Mouse (Mus musculus) cortical plate, adult 2 months (tissue): ENCODE data around the gene Adamtsl2. TPM values are rescaled to one million over a fixed set of nuclear protein-coding genes. Genes with fewer than 3 reads are reported as not detected.

Experiments used
- H3K27ac ChIP-seq: fragments of 200-500 bp; 2 replicates; pipeline ENCODE4 v1.5.1; 2012; ENCODE audit warnings: low read length, control low read depth, inconsistent platforms; ENCODE audit not compliant: insufficient read depth
- H3K4me1 ChIP-seq: fragments of 200-500 bp; 2 replicates; pipeline ENCODE4 v1.6.1; 2011; ENCODE audit warnings: low read length; ENCODE audit not compliant: control insufficient read depth, insufficient read depth
- H3K4me3 ChIP-seq: fragments of 200-500 bp; 2 replicates; pipeline ENCODE4 v1.5.1; 2011; ENCODE audit warnings: mild to moderate bottlenecking, low read length, control low read depth; ENCODE audit not compliant: insufficient read depth
- CTCF ChIP-seq: fragments of 200-500 bp; IDR thresholded peaks from 2 replicates; pipeline ENCODE4 v1.5.1; 2011; ENCODE audit warnings: mild to moderate bottlenecking, control low read depth, low read length; ENCODE audit not compliant: insufficient read depth; ENCODE audit errors: extremely low read depth
- POLR2A ChIP-seq: fragments of 200-500 bp; IDR thresholded peaks from 2 replicates; pipeline ENCODE4 v1.6.1; 2011; ENCODE audit warnings: mild to moderate bottlenecking, low read length, control low read depth; ENCODE audit not compliant: insufficient read depth; ENCODE audit errors: extremely low read depth
- polyA plus RNA-seq: library from polyadenylated mRNA; depleted of rRNA; stranded (reverse); fragments of >200 nt; gene quantifications from 2 replicates; pipeline ENCODE4 v1.2.3, GENCODE M21; 2012

Gene Adamtsl2
- polyA plus RNA-seq, 1 experiment, result 32.0 TPM

DNA sequence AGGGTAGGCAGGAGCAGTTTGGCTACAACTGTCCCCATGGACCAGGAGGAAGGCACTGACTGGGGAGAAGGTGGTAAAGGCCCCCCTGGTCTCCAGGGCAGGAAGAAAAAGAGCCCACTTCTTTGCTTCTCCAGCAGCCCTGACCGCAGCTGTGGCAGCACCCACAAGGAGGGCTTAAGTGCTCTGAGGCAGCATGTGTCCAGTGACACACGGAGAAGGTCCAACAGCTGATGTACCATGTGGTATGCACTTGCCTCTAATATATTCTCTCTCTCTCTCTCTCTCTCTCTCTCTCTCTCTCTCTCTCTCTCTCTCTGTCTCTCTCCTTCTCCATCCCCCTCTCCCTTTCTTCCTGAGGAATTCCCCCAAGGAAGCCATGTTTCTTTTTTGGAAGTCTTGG, 7.2 kb upstream of the Adamtsl2 start, which contains the start of gene Mymk:
Mymk (minus strand) TSS at position 202 of the 400 bp plus-strand sequence.
- H3K4me3 ChIP-seq, result no peak within 1 kb of the TSS
- TF ChIP-seq POLR2A (no peak), CTCF (no peak)
- no peak within 1 kb of the TSS for H3K27ac ChIP-seq
- H3K4me1 ChIP-seq, result peaks cover 4% of the 10 kb centered on the region

- no peak overlapping the region for H3K27ac ChIP-seq
- no peak overlapping the region for H3K4me3 ChIP-seq
- TF ChIP-seq CTCF (no peak), POLR2A (no peak)
Measured at GRCm38 (mm10) chr2:27073407-27073806, 5.8 kb upstream of the Adamtsl2 start.

GRCm38 (mm10) chr2:27074804-27075203, 4.4 kb upstream of the Adamtsl2 start:
- Histone ChIP-seq H3K4me1 (peaks cover 8% of the 10 kb centered on the region), H3K4me3 (no peak overlapping the region), H3K27ac (no peak overlapping the region)
- TF ChIP-seq CTCF (no peak), POLR2A (no peak)

More at GRCm38 (mm10) chr2:27073407-27073806, 5.8 kb upstream of the Adamtsl2 start:
- peaks cover 4% of the 10 kb centered on the region for H3K4me1 ChIP-seq

DNA sequence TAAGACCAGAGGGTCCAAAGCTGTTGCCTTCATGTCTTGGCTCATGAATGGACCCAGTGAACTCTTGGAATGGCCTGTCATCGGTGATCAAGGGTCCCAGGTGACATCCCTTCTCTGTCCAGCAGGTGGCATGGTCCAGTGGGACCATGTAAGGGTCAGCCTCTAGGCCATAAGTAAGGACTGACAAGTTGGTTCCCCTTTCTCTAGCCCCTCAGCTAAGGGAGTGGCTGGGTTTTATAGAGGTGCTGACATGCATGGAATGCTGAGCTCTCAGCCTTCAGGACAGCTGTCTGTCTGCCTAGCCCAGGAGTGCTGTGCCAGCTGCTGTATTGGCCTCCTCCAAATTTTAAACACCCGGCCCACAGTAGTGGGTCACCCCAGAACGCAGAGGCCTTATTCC, 3.7 kb upstream of the Adamtsl2 start:
- no peak for TF ChIP-seq POLR2A
- TF ChIP-seq CTCF, result peak; percentile 57
- Histone ChIP-seq H3K4me1 (peaks cover 7% of the 10 kb centered on the region), H3K27ac (no peak overlapping the region), H3K4me3 (no peak overlapping the region)

- no peak overlapping the region for H3K4me3 ChIP-seq
Measured at GRCm38 (mm10) chr2:27077655-27078244, 1.4 kb upstream of the Adamtsl2 start.

DNA sequence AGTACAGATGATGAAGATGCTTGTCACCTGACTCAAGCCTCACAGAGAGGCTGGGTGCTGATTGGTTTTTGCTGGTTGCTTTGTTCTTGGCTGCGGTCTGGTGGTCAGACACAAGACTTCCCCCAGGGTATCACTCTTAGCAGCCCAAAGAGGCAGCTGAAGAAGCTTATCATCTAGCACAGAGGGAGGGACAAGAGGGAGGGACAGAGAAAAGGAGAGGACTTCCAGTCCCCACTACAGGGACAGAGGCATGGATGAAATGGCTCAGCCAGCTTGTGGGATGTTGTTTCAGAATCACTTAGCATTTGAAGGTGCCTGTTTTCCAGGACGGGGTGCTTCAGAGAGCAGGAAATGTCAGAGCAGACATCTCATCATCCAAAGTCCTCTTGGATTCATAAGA, 867 bp upstream of the Adamtsl2 start:
- Histone ChIP-seq H3K4me1 (peaks cover 5% of the 10 kb centered on the region), H3K4me3 (no peak overlapping the region), H3K27ac (no peak overlapping the region)
- TF ChIP-seq CTCF, result no peak
- TF ChIP-seq POLR2A, result no peak

More at GRCm38 (mm10) chr2:27077655-27078244, 1.4 kb upstream of the Adamtsl2 start:
- Histone ChIP-seq H3K27ac (no peak overlapping the region), H3K4me1 (peaks cover 5% of the 10 kb centered on the region)
- TF ChIP-seq CTCF (0 out of 2 replicates have a peak, but pooled peaks have one; percentile 20), POLR2A (no peak)

- Histone ChIP-seq H3K27ac (no peak overlapping the region), H3K4me3 (no peak overlapping the region), H3K4me1 (peaks cover 5% of the 10 kb centered on the region)
- TF ChIP-seq POLR2A (no peak), CTCF (no peak)
Measured at GRCm38 (mm10) chr2:27079649-27080048, 470 bp downstream of the Adamtsl2 start.

DNA sequence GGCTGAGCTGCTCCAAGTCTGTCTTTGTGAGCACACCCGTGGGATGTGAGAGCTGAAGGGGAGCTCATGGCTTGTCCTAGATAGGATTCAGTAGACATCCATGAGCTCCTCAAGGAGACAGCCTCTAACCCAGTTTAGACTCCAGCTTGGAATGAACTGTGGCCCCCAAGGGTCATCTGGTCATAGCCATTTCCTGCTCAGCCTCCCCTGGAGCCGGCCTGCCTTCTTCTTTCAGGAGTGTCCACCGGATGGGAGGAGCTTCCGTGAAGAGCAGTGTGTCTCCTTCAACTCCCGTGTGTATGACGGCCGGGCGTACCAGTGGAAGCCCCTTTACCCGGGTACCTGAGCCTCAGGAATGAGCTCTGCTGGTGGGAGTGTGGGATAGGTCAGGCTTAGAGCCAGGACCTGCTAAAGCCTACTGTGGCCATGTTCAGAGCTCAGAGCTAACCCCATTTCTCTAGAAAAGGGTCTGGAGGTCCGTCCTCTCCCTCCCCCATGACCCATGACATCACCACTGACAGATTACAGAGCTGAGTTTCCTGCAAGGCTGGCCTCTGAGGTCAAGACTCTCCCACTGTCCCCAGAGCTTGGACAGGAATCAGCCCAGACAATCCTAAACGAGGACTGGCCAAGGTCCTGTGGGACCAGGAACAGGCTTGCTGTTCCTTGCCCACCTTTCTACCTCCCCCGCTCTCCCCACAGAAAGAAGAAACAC, 4.7 kb downstream of the Adamtsl2 start:
- TF ChIP-seq POLR2A, result no peak
- no peak for TF ChIP-seq CTCF
- H3K27ac ChIP-seq, result no peak overlapping the region
- peaks cover 8% of the 10 kb centered on the region for H3K4me1 ChIP-seq
- no peak overlapping the region for H3K4me3 ChIP-seq

DNA sequence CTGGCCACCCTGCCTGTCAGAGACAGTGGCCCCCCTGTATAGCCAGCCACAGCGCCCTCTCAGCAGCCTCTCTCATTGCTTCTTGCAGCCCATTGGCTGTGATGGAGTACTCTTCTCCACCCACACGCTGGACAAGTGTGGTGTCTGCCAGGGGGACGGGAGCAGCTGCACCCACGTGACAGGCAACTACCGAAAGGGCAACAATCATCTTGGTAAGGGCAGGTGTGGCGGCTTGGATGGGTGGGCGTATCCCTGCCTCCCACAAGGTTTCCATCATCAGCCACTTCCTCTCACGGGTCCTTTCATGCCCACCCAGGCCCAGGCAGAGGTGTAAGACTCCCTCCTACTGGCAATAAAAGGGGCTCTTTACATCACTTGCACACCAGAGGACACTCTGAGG, 5.8 kb downstream of the Adamtsl2 start:
- Histone ChIP-seq H3K4me3 (no peak overlapping the region), H3K4me1 (peaks cover 3% of the 10 kb centered on the region; the same call in 1 of the 2 replicates), H3K27ac (no peak overlapping the region)
- TF ChIP-seq POLR2A, result no peak
- TF ChIP-seq CTCF, result no peak

DNA sequence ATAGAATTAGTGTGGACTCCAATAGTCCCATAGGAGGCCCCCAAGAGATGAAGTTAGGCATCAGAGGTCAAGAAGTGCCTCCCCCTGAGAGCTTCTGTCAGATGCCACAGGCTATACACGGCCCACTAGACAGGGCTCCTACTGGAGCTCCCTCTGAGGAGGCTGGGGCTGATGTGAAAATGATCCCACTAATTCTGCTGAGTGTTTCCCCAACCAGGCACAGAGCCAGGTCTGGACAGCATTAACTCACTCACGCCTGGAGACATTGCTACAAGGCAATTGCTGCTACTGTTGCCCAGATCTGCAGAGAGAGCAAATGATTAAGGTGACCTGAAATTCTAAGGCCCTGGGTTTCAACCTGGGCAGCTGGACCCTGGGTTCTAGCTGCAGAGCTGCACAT, 6.6 kb downstream of the Adamtsl2 start:
- TF ChIP-seq POLR2A (no peak), CTCF (no peak)
- Histone ChIP-seq H3K4me3 (no peak overlapping the region), H3K4me1 (peaks cover 3% of the 10 kb centered on the region; the same call in 1 of the 2 replicates), H3K27ac (no peak overlapping the region)
